Mouse (Mus musculus): ENCODE data around the gene Gm20883.
"Not testable (repeated sequence)": the region's sequence is repeated elsewhere in the genome, so short reads cannot be mapped to it uniquely, and the experiment has no call there.

The Gm20883 gene

DNA sequence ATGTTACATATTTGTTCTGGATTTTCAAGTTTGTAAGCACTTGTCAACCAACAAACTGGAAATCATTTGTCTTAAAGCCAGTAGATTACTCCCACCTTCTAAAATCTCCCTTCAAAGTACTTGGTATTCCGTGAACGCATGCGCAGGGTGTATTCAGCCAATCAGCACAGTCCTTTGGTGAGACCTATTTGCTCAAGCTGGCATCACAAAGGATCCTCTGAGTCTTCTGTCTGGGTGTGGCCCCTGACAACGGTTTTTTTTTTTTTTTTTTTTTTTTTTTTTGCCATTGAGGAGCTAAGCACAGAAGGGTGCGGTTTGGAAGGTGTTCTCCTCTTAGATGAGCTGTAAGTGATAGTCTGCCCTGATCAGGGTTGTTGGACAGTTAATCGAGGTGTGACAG lies at the start of gene Gm20883:
TSS of gene Gm20883 (plus strand) at position 301 of the 400 bp plus-strand sequence.
- in situ Hi-C loops (cut with MboI, MseI): not testable (repeated sequence)
